Mouse (Mus musculus) midbrain, embryonic 11.5 days (tissue): ENCODE measurements around the gene Afmid. TPM values are rescaled to one million over a fixed set of nuclear protein-coding genes. Genes with fewer than 3 reads are reported as not detected.

Source experiments
- ATAC-seq: fragments of 200-750 bp; cut with Nextera tagmentation; 2 replicates; pipeline ENCODE4 v1.8.0; 2017; ENCODE audit warnings: moderate TSS enrichment, moderate library complexity; ENCODE audit not compliant: low FRiP score
- DNase-seq: peaks from one replicate; pipeline ENCODE4 v3.0.0; 2015; ENCODE audit warnings: low spot score; ENCODE audit errors: missing footprints
- H3K27ac ChIP-seq: fragments of 300-500 bp; sonication (generic); 2 replicates; pipeline ENCODE4 v1.5.1; 2014; ENCODE audit warnings: low read depth, low read length
- H3K27me3 ChIP-seq: fragments of 300-500 bp; sonication (generic); 2 replicates; pipeline ENCODE4 v1.6.1; 2014; ENCODE audit warnings: mild to moderate bottlenecking, low read length, moderate library complexity, mixed read lengths; ENCODE audit not compliant: control insufficient read depth, insufficient read depth
- H3K36me3 ChIP-seq: fragments of 300-500 bp; sonication (generic); 2 replicates; pipeline ENCODE4 v1.6.1; 2014; ENCODE audit warnings: mild to moderate bottlenecking, low read length, moderate library complexity, mixed read lengths; ENCODE audit not compliant: control insufficient read depth, insufficient read depth
- H3K4me1 ChIP-seq: fragments of 300-500 bp; sonication (generic); 2 replicates; pipeline ENCODE4 v1.6.1; 2014; ENCODE audit warnings: low read length; ENCODE audit not compliant: control insufficient read depth, insufficient read depth
- H3K4me2 ChIP-seq: fragments of 300-500 bp; sonication (generic); 2 replicates; pipeline ENCODE4 v1.6.1; 2014; ENCODE audit warnings: mild to moderate bottlenecking, moderate library complexity
- H3K4me3 ChIP-seq: fragments of 300-500 bp; sonication (generic); 2 replicates; pipeline ENCODE4 v1.5.1; 2014; ENCODE audit warnings: low read depth, low read length
- H3K9ac ChIP-seq: fragments of 300-500 bp; sonication (generic); 2 replicates; pipeline ENCODE4 v1.6.1; 2014; ENCODE audit warnings: low read length
- H3K9me3 ChIP-seq: fragments of 300-500 bp; sonication (generic); 2 replicates; pipeline ENCODE4 v1.6.1; 2016; ENCODE audit warnings: low read length; ENCODE audit not compliant: control insufficient read depth
- WGBS: fragments of 180-500 bp; shearing (Covaris S2); extraction: QIAGEN DNeasy Blood & Tissue Kit; methylation state at CpG from one replicate; pipeline ENCODE4 v1.1.7; 2014; 5-methylcytosine and 5-hydroxymethylcytosine counted together
- polyA plus RNA-seq: library from polyadenylated mRNA; unstranded; fragments of >200 nt; fragmentation: Nextera tagmentation; extraction: Ambion mirVana; gene quantifications from 2 replicates; pipeline ENCODE4 v1.2.1, GENCODE M21; 2014

Afmid gene
- polyA plus RNA-seq, 1 experiment from 2014 or later: 2.8 TPM

DNA sequence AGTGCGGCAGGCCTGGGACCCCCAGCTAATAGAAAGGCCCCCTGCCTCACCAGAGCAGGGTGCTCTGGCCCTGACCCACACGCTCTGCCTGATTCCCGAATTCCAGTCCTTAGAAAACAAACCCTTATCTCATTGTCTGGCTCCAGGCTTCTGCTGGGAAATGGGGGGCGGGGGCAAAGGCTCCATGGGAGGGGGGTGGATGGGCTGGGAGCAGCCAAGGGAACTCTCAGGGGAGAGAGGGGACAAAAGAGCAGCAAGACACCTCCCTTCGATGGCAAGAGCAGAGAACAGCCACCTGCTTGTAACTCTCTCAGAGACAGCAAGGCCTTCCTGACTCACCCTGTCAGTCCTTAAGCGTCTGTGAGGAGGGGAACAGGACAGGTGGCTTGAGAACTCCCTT lies 50.0 kb downstream of the Afmid start:
- 26% methylated on average over 6 of the region's 6 CpGs for WGBS
- Histone ChIP-seq H3K36me3 (no peaks in the 10 kb centered on the region), H3K4me3 (no peak overlapping the region), H3K9me3 (no peaks in the 10 kb centered on the region), H3K27ac (no peak overlapping the region), H3K4me1 (peaks cover 14% of the 10 kb centered on the region), H3K9ac (no peak overlapping the region), H3K27me3 (no peaks in the 10 kb centered on the region), H3K4me2 (no peak overlapping the region)
- DNase-seq (no peak), ATAC-seq (no peak)

DNA sequence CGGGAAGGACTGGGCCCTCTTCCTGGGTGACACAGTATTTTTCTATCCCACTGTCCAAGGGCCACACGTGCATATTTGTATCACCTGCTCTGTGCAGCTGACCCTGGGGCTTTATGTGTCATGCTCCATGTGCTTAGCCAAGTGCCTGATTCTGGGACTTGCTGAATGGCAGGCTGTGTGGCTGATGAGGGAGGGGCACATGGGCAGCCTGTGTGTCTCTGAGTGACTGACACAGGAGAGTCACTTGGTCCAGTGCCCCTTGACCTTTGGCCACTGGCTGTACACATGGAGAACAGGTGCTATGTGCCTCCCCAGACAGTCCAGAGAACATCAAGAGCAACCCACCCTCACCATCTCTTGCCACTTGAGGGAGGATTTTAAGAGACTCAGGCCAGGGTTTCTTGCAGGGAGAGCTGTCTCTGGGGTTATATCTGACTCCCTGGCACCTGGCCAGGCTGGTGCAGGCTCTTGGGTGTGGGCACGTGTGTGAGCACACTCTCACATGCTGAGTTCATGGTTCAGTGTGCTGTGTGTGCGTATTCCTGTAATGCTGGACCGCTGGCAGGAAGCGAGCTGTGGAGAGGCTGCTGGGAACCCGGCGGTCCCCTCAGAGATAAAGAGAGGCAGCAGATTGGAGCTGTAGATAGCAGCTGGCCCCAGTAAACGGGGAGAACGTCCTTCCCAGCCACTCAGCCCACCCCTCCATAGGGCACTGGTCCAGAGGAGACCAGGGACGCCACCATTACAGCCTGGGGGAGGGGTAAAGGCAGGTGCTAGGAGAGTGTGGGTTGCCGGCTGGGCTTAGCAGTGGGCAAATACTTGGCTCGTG lies 52.4 kb downstream of the Afmid start:
- Histone ChIP-seq H3K9ac (no peak overlapping the region), H3K4me2 (no peak overlapping the region), H3K27ac (no peak overlapping the region), H3K36me3 (no peaks in the 10 kb centered on the region), H3K4me3 (no peak overlapping the region), H3K27me3 (no peaks in the 10 kb centered on the region), H3K9me3 (no peaks in the 10 kb centered on the region), H3K4me1 (peaks cover 8% of the 10 kb centered on the region)
- ATAC-seq (peak; percentile 14; the same call in 1 of the 2 replicates), DNase-seq (no peak)
- WGBS: 43% methylated on average over 13 of the region's 13 CpGs

DNA sequence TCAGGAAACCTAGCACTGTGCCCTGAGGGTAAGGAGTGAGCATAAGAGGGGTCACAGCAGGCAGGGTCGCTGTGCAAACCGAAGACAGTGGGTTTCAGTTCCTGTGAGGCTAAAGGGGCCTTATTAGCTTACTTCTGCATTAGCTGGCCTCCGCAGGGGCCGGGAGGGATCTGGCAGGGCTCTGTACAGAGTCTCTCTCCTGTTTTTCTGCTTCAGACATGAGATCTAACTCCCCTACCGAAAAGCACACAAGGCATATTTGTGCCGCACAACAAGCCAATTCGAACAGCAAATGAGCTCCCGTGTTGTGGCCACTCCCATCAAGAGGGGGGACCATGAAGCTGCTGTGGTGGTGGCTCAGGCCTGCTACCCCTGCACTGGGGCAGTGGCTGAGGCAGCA lies 53.2 kb downstream of the Afmid start:
- Histone ChIP-seq H3K4me2 (no peak overlapping the region), H3K36me3 (no peaks in the 10 kb centered on the region), H3K4me1 (peaks cover 7% of the 10 kb centered on the region; the same call in 1 of the 2 replicates), H3K9me3 (no peaks in the 10 kb centered on the region), H3K27me3 (no peaks in the 10 kb centered on the region), H3K4me3 (no peak overlapping the region), H3K27ac (no peak overlapping the region), H3K9ac (no peak overlapping the region)
- no peak for ATAC-seq
- WGBS: 26% methylated on average over 8 of the region's 8 CpGs
- DNase-seq: no peak

DNA sequence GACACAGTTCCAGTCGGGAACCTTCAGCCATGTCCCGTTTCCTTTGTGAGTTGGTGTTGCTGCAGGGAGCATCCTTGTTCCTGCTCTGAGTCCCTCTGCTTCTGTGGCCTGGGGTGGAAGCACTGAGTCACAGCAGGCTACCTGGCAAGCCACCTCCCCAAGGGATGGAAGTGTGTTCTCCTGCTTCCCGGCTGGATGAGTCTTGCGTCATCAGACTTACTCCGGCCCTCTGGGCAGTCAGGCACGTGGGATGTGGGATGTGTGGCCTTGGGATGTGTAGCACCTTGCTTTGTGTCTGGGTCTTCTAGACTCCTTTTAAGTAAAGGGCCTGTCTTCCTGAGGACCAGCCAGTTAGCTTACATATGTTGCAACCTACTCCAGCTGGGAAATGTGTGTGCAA lies 54.0 kb downstream of the Afmid start:
- H3K9ac ChIP-seq: no peak overlapping the region
- H3K27me3 ChIP-seq: no peaks in the 10 kb centered on the region
- no peak overlapping the region for H3K27ac ChIP-seq
- no peak overlapping the region for H3K4me3 ChIP-seq
- WGBS: 80% methylated on average over 6 of the region's 6 CpGs
- DNase-seq (no peak), ATAC-seq (no peak)
- no peaks in the 10 kb centered on the region for H3K9me3 ChIP-seq
- H3K4me2 ChIP-seq: no peak overlapping the region
- no peaks in the 10 kb centered on the region for H3K36me3 ChIP-seq
- peaks cover 7% of the 10 kb centered on the region; the same call in 1 of the 2 replicates for H3K4me1 ChIP-seq

DNA sequence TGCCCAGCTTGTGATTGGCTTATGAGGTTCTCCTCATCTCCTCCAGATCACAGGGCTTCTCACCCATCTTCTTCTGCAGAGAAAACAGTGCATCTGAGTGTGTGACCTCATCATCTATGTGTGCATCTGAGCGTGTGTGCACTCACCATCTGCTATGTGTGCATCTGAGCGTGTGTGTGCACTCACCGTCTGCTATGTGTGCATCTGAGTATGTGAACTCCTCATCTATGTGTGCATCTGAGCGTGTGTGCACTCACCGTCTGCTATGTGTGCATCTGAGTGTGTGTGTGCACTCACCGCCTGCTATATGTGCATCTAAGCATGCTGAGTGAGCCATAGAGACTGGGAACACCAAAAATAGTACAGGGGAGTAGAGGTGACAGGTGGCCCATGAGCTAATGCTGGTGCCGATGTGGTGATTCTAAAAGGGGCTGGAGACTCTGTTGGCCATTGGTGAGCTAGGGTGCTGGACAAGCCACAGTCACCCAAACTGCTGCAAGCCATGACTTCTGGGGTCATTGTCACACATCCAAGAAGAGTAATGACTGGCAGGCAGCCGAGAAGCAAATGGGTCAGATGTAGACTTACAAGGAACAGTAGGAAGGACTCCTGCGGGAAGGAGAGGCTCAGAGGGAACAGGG lies 54.7 kb downstream of the Afmid start:
- Histone ChIP-seq H3K9ac (no peak overlapping the region), H3K4me3 (no peak overlapping the region), H3K4me1 (peaks cover 7% of the 10 kb centered on the region; the same call in 1 of the 2 replicates), H3K9me3 (no peaks in the 10 kb centered on the region), H3K36me3 (no peaks in the 10 kb centered on the region), H3K4me2 (no peak overlapping the region), H3K27me3 (no peaks in the 10 kb centered on the region), H3K27ac (no peak overlapping the region)
- DNase-seq (no peak), ATAC-seq (no peak)
- WGBS: 91% methylated on average over 9 of the region's 9 CpGs

DNA sequence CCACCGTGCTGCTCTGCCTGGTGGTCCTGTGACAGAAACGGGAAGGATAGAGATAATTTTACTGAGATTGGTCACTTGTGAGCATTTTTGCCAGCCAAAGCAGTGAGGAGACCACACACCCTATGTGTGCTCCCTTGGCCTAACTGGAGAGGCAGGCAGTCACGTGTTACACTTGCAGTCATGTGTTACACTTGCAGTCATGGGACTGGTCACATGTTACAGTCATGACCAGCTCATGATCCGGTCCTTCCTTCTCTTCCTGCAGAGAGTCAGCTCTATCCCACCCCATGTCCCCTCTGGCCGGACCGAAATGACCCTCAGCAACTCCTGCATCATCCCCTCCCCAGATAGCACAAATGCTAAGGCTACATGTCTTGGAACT lies 55.2 kb downstream of the Afmid start:
- 88% methylated on average over 6 of the region's 6 CpGs for WGBS
- H3K4me2 ChIP-seq: no peak overlapping the region
- no peak for ATAC-seq
- H3K36me3 ChIP-seq: no peaks in the 10 kb centered on the region
- DNase-seq: no peak
- no peak overlapping the region for H3K4me3 ChIP-seq
- H3K9ac ChIP-seq: no peak overlapping the region
- no peaks in the 10 kb centered on the region for H3K27me3 ChIP-seq
- H3K27ac ChIP-seq: no peak overlapping the region
- peaks cover 7% of the 10 kb centered on the region; the same call in 1 of the 2 replicates for H3K4me1 ChIP-seq
- H3K9me3 ChIP-seq: no peaks in the 10 kb centered on the region

DNA sequence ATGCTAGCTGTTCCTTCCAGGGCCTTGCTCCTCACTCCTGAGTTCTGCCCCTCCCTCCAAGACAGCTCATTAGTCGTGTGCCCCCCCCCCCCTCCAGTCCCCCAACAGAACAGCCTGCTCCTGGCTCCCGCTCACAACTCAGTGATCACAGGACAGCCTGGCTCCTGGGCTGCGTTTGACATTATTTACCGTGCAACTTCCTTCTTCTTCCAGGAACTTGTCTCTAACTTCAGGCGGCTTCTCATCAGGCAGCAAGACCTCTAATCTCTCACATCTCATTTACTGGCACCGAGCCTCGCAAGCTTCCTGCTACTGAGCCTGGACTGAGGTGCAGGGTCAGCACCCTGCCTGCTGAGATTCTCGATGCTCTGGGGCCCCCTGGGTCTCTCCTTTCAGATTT lies 56.1 kb downstream of the Afmid start:
- Histone ChIP-seq H3K27ac (no peak overlapping the region), H3K4me1 (peaks cover 7% of the 10 kb centered on the region; the same call in 1 of the 2 replicates), H3K9ac (no peak overlapping the region), H3K9me3 (no peaks in the 10 kb centered on the region), H3K4me2 (no peak overlapping the region), H3K36me3 (no peaks in the 10 kb centered on the region), H3K27me3 (no peaks in the 10 kb centered on the region), H3K4me3 (no peak overlapping the region)
- no peak for DNase-seq
- ATAC-seq: no peak
- WGBS: 11% methylated on average over 8 of the region's 8 CpGs

DNA sequence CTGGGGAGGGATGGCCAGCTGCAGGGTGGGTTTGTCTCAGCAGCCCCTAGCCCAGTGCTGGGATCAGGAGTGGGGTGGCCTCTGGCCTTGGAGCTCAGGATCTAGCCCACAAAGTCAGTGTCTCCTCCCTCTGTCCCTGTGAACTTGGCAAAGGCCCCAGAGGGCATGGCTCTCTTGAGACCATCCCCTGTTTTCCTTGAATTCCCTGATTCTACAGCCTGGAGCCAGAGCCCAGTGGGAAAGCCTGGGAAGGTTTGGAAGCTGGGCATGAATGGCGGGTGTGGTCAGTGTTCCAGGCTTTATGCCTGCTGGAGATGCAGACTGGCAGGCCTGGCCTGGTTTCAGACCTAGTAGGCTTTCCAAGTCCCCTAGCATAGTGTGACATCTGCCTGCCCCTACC lies 56.5 kb downstream of the Afmid start:
- Histone ChIP-seq H3K4me3 (no peak overlapping the region), H3K9ac (no peak overlapping the region), H3K4me1 (peaks cover 7% of the 10 kb centered on the region; the same call in 1 of the 2 replicates), H3K9me3 (no peaks in the 10 kb centered on the region), H3K4me2 (no peak overlapping the region), H3K36me3 (no peaks in the 10 kb centered on the region), H3K27me3 (no peaks in the 10 kb centered on the region), H3K27ac (no peak overlapping the region)
- WGBS: 59% methylated on average over 1 of the region's 1 CpGs
- DNase-seq (no peak), ATAC-seq (no peak)

DNA sequence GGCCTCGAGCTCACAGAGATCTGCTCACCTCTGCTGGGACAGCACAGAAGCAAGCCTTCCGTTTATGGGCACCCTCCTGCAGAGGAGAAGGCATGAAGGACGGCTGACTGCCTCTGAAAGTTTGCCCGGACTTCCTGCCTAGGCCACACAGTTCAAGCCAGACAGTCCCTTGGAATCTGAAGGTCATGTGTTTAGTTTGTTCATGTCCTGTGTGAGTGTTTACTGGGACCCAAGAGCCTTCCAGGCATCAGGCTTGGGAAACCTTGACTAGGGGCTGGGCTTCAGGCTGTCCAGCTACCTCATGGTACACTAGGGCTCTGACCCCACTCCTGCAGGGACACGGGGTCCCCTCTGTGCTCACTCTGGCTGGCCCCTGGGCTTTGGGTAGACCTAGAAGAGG lies 60.3 kb downstream of the Afmid start:
- WGBS: 69% methylated on average over 5 of the region's 5 CpGs
- H3K4me3 ChIP-seq: no peak overlapping the region
- no peak for DNase-seq
- peaks cover 5% of the 10 kb centered on the region; the same call in 1 of the 2 replicates for H3K27me3 ChIP-seq
- H3K4me1 ChIP-seq: peaks cover 31% of the 10 kb centered on the region
- H3K4me2 ChIP-seq: no peak overlapping the region
- ATAC-seq: no peak
- H3K36me3 ChIP-seq: no peaks in the 10 kb centered on the region
- H3K9me3 ChIP-seq: no peaks in the 10 kb centered on the region
- no peak overlapping the region for H3K9ac ChIP-seq
- no peak overlapping the region for H3K27ac ChIP-seq
